Mouse (Mus musculus) spleen, adult 2 months (tissue): ENCODE data around the gene Mageb2. TPM values are rescaled to one million over a fixed set of nuclear protein-coding genes. Genes with fewer than 3 reads are reported as not detected.
"Not testable (repeated sequence)": the region's sequence is repeated elsewhere in the genome, so short reads cannot be mapped to it uniquely, and the experiment has no call there.

Experiments
- DNase-seq, 2 experiments: peaks; one replicate each; pipeline versions ENCODE4 v3.0.0 to v3.0.0-alpha.2; 2012 to 2021; ENCODE audit warnings: low spot score in 2 of 2, low read depth in 1 of 2
- H3K27ac ChIP-seq: fragments of 200-500 bp; 2 replicates; pipeline ENCODE4 v1.5.1; 2012; ENCODE audit warnings: low read length, inconsistent platforms; ENCODE audit not compliant: insufficient read depth
- H3K27me3 ChIP-seq: fragments of 200-500 bp; 2 replicates; pipeline ENCODE4 v1.6.1; 2012; ENCODE audit warnings: mild to moderate bottlenecking, moderate library complexity, low read length, inconsistent platforms; ENCODE audit not compliant: control insufficient read depth, insufficient read depth
- H3K36me3 ChIP-seq: fragments of 200-500 bp; 2 replicates; pipeline ENCODE4 v1.6.1; 2012; ENCODE audit warnings: mild to moderate bottlenecking, low read length, inconsistent platforms; ENCODE audit not compliant: control insufficient read depth, insufficient read depth
- H3K4me1 ChIP-seq: fragments of 200-500 bp; 2 replicates; pipeline ENCODE4 v1.6.1; 2011; ENCODE audit warnings: inconsistent platforms; ENCODE audit not compliant: control insufficient read depth, insufficient read depth, insufficient read length
- H3K4me3 ChIP-seq: fragments of 200-500 bp; 2 replicates; pipeline ENCODE4 v1.5.1; 2011; ENCODE audit warnings: mild to moderate bottlenecking, inconsistent platforms; ENCODE audit not compliant: insufficient read depth, insufficient read length; ENCODE audit errors: extremely low read depth
- WGBS: fragments of 180-500 bp; shearing (Covaris S2); methylation state at CpG from one replicate; pipeline ENCODE4 v1.1.7; 2018; 5-methylcytosine and 5-hydroxymethylcytosine counted together
- polyA plus RNA-seq: library from polyadenylated mRNA; depleted of rRNA; stranded (reverse); fragments of >200 nt; gene quantifications from 2 replicates; pipeline ENCODE4 v1.2.3, GENCODE M21; 2012; rRNA removed

Gene Mageb2
- not detected in 2 replicates for polyA plus RNA-seq

DNA sequence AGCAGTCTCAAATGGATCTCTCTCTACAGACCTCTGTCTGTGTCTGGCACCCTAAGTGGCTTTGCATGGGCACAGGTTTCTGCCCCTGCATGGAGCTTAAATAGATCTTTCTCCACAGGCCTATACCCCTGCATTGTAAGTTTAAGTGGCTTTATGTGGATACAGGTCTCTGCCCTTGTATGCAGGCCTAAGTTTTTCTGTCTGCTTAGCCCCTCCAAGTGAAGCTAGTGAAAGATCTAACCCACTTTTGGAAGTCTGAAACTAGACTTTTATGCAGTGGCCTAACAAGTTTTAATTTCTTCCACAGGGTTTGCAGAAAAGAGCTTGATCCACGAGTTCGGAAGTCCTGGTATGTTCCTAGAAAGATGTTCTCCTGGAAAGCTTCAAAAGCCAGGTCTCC, at the start of gene Mageb2:
Mageb2 (plus strand) TSS at position 301 of the 400 bp plus-strand sequence.
- not testable (repeated sequence) for H3K27me3 ChIP-seq, H3K36me3 ChIP-seq, H3K4me1 ChIP-seq, DNase-seq, H3K27ac ChIP-seq, H3K4me3 ChIP-seq
- 77% methylated on average over 2 of the region's 2 CpGs for WGBS

DNA sequence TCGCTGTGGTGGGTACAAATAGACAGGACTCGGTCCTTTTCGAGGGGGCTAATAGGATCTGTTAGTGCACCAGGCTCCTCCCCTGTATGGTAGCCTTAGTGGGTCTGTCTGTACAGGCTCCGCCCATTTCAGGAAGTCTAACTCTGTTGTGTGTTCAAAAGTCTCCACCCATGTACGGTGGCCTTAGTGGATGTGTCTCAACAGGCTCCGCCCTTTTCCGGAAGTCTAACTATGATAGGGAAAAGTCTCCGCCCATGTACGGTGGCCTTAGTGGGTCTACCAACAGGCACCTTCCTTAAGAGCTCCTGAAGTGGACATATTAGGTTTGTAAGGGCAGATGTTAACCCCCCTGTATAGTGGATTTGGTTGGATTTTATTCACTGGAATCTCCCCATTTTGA, 18.2 kb upstream of the Mageb2 start:
- H3K4me1 ChIP-seq, H3K27me3 ChIP-seq, H3K36me3 ChIP-seq, DNase-seq, H3K27ac ChIP-seq, H3K4me3 ChIP-seq: not testable (repeated sequence)
- WGBS, result 91% methylated on average over 9 of the region's 9 CpGs

Other genes with a start within 250 kb of the Mageb2 start
- not detected in 2 replicates for gene Gm5072, start 60.8 kb downstream of the Mageb2 start, polyA plus RNA-seq
- not detected in 2 replicates for gene Gm8914, start 148.4 kb downstream of the Mageb2 start, polyA plus RNA-seq
- gene 1700084M14Rik, start 244.2 kb downstream of the Mageb2 start, polyA plus RNA-seq, result not detected in 2 replicates